Mouse (Mus musculus) myocyte (in vitro differentiated cells): ENCODE measurements at regions not wholly inside any gene's neighbourhood (a gene's known extent, or its start where the extent isn't known, plus 50 kb on each side); places are given as distances from the start of the nearest gene placed in this dataset.

Experiments used
- CEBPB ChIP-seq: IDR thresholded peaks from 2 replicates; pipeline ENCODE4 v1.6.1; 2011; ENCODE audit warnings: mild to moderate bottlenecking, moderate library complexity; ENCODE audit not compliant: poor library complexity, insufficient read depth, severe bottlenecking
- E2F4 ChIP-seq: IDR thresholded peaks from one replicate; pipeline ENCODE4 v1.6.1; 2011; ENCODE audit warnings: mild to moderate bottlenecking, control low read depth, moderate library complexity; ENCODE audit not compliant: insufficient read depth
- MAX ChIP-seq: IDR thresholded peaks from one replicate; pipeline ENCODE4 v1.6.1; 2011; ENCODE audit warnings: low read depth, mild to moderate bottlenecking, control low read depth
- MYOD1 ChIP-seq, 3 experiments: IDR thresholded peaks; one replicate each; pipeline ENCODE4 v1.6.1; 2011; ENCODE audit warnings: control low read depth in 2 of 3, low read depth in 2 of 3, mild to moderate bottlenecking in 2 of 3, moderate library complexity in 1 of 3; ENCODE audit not compliant: insufficient read length in 2 of 3, control insufficient read depth in 1 of 3
- POLR2A ChIP-seq: IDR thresholded peaks from one replicate; pipeline ENCODE4 v1.6.1; 2011; ENCODE audit warnings: low read depth, mild to moderate bottlenecking, control low read depth, moderate library complexity; ENCODE audit not compliant: insufficient read length
- POLR2AphosphoS2 ChIP-seq: IDR thresholded peaks from one replicate; pipeline ENCODE4 v1.6.1; 2011; ENCODE audit warnings: low read depth, control low read depth; ENCODE audit not compliant: insufficient read length
- REST ChIP-seq: IDR thresholded peaks from one replicate; pipeline ENCODE4 v1.6.1; 2011; ENCODE audit warnings: mild to moderate bottlenecking, control low read depth, moderate library complexity; ENCODE audit not compliant: insufficient read depth, insufficient read length
- TCF12 ChIP-seq: IDR thresholded peaks from one replicate; pipeline ENCODE4 v1.6.1; 2011; ENCODE audit warnings: mild to moderate bottlenecking, control low read depth; ENCODE audit not compliant: poor library complexity, insufficient read depth, severe bottlenecking
- USF1 ChIP-seq: IDR thresholded peaks from one replicate; pipeline ENCODE4 v1.6.1; 2011; ENCODE audit warnings: low read depth, mild to moderate bottlenecking, control low read depth, moderate library complexity

- no peak for TF ChIP-seq USF1
- TF ChIP-seq POLR2AphosphoS2: no peak
- no peak for TF ChIP-seq POLR2A
- TF ChIP-seq MAX: no peak
- TF ChIP-seq E2F4: no peak
- TF ChIP-seq TCF12: no peak
- no peak for TF ChIP-seq CEBPB
- TF ChIP-seq REST: no peak
- no peak for TF ChIP-seq MYOD1 (IDR thresholded peaks at IDR 0.05; ENCODE audit: control insufficient read depth in 1 of 3, insufficient read length in 2 of 3, low read depth in 2 of 3)
These were observed 158.0 kb downstream of the Matn1 start for GRCm38 (mm10) chr4:131102163-131102562.
